In the genomic region with DNA sequence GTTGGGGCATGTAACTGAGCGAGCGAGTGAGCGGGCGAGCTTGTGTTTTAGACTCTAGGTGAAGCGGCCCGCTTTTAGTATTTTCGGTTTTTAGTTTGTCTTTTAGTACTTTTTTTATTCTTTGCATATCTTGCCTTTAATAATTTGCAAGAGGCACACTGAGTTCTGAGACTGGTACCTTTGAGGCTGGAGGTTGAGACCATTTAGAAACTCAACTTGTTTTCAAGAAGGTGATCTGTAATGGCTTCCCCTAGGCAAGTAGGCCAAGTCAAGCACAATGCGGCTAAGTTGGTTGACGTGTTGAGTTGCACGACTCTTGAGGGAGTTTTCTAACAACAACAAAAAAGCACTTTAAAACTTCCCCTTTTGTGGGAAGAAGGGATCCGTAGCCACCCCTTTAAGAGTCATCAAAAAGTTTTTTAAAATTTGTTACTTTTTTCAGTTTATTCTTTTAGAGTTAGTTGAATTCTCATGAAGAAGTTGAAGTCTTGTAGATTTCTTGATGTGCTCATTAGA, we compare ENCODE assay signal across 7 mouse cellular contexts. TPM values are rescaled to one million over a fixed set of nuclear protein-coding genes. Genes with fewer than 3 reads are reported as not detected.
DNase-seq lines count a peak whose midpoint lies in the region; ATAC-seq lines count a peak whose summit lies in the region.

No protein-coding gene starts in this region.

- ATAC-seq in embryonic facial prominence, embryonic 15.5 days (ENCODE audit: insufficient number of reproducible peaks, low FRiP score, low TSS enrichment, low read depth), result no peak
- no peak for ATAC-seq in midbrain, embryonic 15.5 days (replicated peaks)

- H3K27me3 ChIP-seq in embryonic facial prominence, embryonic 15.5 days, result no peaks in the 10 kb centered on the region
- no peaks in the 10 kb centered on the region; the same call in none of the 2 replicates for H3K27me3 ChIP-seq in midbrain, embryonic 15.5 days (replicated peaks)

- peak overlapping the region; percentile 88 for H3K9ac ChIP-seq in embryonic facial prominence, embryonic 15.5 days
- peak overlapping the region; percentile 62; the same call in 1 of the 2 replicates for H3K9ac ChIP-seq in midbrain, embryonic 15.5 days

- H3K27ac ChIP-seq in embryonic facial prominence, embryonic 15.5 days (replicated peaks), result peak overlapping the region; percentile 96
- peak overlapping the region; percentile 78 for H3K27ac ChIP-seq in midbrain, embryonic 15.5 days

- H3K4me1 ChIP-seq in embryonic facial prominence, embryonic 15.5 days, result peaks cover 20% of the 10 kb centered on the region
- peaks cover 12% of the 10 kb centered on the region for H3K4me1 ChIP-seq in midbrain, embryonic 15.5 days

- peak overlapping the region; percentile 56 for H3K4me2 ChIP-seq in embryonic facial prominence, embryonic 15.5 days (replicated peaks)
- peak overlapping the region; percentile 67 for H3K4me2 ChIP-seq in midbrain, embryonic 15.5 days

- peaks cover 27% of the 10 kb centered on the region for H3K36me3 ChIP-seq in embryonic facial prominence, embryonic 15.5 days
- H3K36me3 ChIP-seq in midbrain, embryonic 15.5 days (replicated peaks), result no peaks in the 10 kb centered on the region

- peak; percentile 67 for DNase-seq in thymus, postnatal 0 days (ENCODE audit: low spot score)
- no peak for DNase-seq in thymus, adult 18-20 months
- DNase-seq in kidney, postnatal 10 days, result peak; percentile 19
- DNase-seq in cerebellum, adult 18-20 months, result no peak
- DNase-seq in layer of hippocampus, adult 18-20 months (ENCODE audit: low spot score in 2 of 2), result no peak

- no peaks in the 10 kb centered on the region for H3K9me3 ChIP-seq in embryonic facial prominence, embryonic 15.5 days (replicated peaks)
- H3K9me3 ChIP-seq in midbrain, embryonic 15.5 days, result no peaks in the 10 kb centered on the region

- H3K4me3 ChIP-seq in embryonic facial prominence, embryonic 15.5 days (replicated peaks), result peak overlapping the region; percentile 87
- H3K4me3 ChIP-seq in midbrain, embryonic 15.5 days, result peak overlapping the region; percentile 82

- WGBS in embryonic facial prominence, embryonic 15.5 days, result 1% methylated on average over 11 of the region's 11 CpGs
- WGBS in midbrain, embryonic 15.5 days, result 2% methylated on average over 11 of the region's 11 CpGs

RNA-seq across cellular contexts. Expression of a gene that starts 1.7 kb away (rescaled TPM):
- polyA plus RNA-seq in thymus, postnatal 0 days (2015; fragmentation: Nextera tagmentation; extraction: Ambion mirVana), result 32.4 and 37.4 TPM in 2 replicates
- 35.7 and 36.3 TPM in 2 replicates for polyA plus RNA-seq in embryonic facial prominence, embryonic 15.5 days (2015; fragmentation: Nextera tagmentation; extraction: Ambion mirVana)
- 6.4 and 6.7 TPM in 2 replicates for polyA plus RNA-seq in midbrain, embryonic 15.5 days (2015; fragmentation: Nextera tagmentation; extraction: Ambion mirVana)
- total RNA-seq in layer of hippocampus, adult 18-20 months (2021), result 1 to 10 TPM; 4.3 to 4.4 TPM

RNA-seq across cellular contexts. Expression of a gene that starts 42.9 kb away (rescaled TPM):
- polyA plus RNA-seq in thymus, postnatal 0 days (2015; fragmentation: Nextera tagmentation; extraction: Ambion mirVana), result 35.9 and 36.2 TPM in 2 replicates
- 30.5 and 31.1 TPM in 2 replicates for polyA plus RNA-seq in embryonic facial prominence, embryonic 15.5 days (2015; fragmentation: Nextera tagmentation; extraction: Ambion mirVana)
- 36.1 and 37.5 TPM in 2 replicates for polyA plus RNA-seq in midbrain, embryonic 15.5 days (2015; fragmentation: Nextera tagmentation; extraction: Ambion mirVana)
- 10 to 100 TPM; 24.5 to 24.8 TPM for total RNA-seq in layer of hippocampus, adult 18-20 months (2021)

RNA-seq across cellular contexts. Expression of a gene that starts 43.0 kb away (rescaled TPM):
- 56.5 and 56.9 TPM in 2 replicates for polyA plus RNA-seq in thymus, postnatal 0 days (2015; fragmentation: Nextera tagmentation; extraction: Ambion mirVana)
- polyA plus RNA-seq in embryonic facial prominence, embryonic 15.5 days (2015; fragmentation: Nextera tagmentation; extraction: Ambion mirVana), result 52.2 and 53.8 TPM in 2 replicates
- 63.8 and 65.2 TPM in 2 replicates for polyA plus RNA-seq in midbrain, embryonic 15.5 days (2015; fragmentation: Nextera tagmentation; extraction: Ambion mirVana)
- 10 to 100 TPM; 44.0 to 48.4 TPM for total RNA-seq in layer of hippocampus, adult 18-20 months (2021)

RNA-seq across cellular contexts. Expression of a gene that starts 55.7 kb away (rescaled TPM):
- 1.3 and 1.4 TPM in 2 replicates for polyA plus RNA-seq in thymus, postnatal 0 days (2015; fragmentation: Nextera tagmentation; extraction: Ambion mirVana)
- polyA plus RNA-seq in embryonic facial prominence, embryonic 15.5 days (2015; fragmentation: Nextera tagmentation; extraction: Ambion mirVana), result 1.6 and 2.0 TPM in 2 replicates
- 0.41 TPM in 1 of 2 replicates, not detected in the other for polyA plus RNA-seq in midbrain, embryonic 15.5 days (2015; fragmentation: Nextera tagmentation; extraction: Ambion mirVana)
- total RNA-seq in layer of hippocampus, adult 18-20 months (2021), result not detected

Comparison
In these comparisons a context has a peak if more than half of its experiments do, and no peak if none do; other contexts are left out.
1. DNase-seq: peak in thymus, postnatal 0 days (single experiment) and kidney, postnatal 10 days (single experiment); none in thymus, adult 18-20 months (0 of 2), cerebellum, adult 18-20 months (0 of 2) and layer of hippocampus, adult 18-20 months (0 of 2).